Mouse (Mus musculus) CH12.LX (cell line): ENCODE measurements around the gene Edil3.

Experiments used
- CHD2 ChIP-seq: IDR thresholded peaks from 2 replicates; pipeline ENCODE4 v1.6.1; 2011; ENCODE audit warnings: low read length, improper control_type of control experiment
- CTCF ChIP-seq, 2 experiments: IDR thresholded peaks in 1 of 2; conservative IDR thresholded peaks in 1 of 2; 2 replicates each; pipeline ENCODE4 v1.5.1; 2011 to 2012; ENCODE audit warnings: low read depth in 2 of 2, low read length in 2 of 2, improper control_type of control experiment in 1 of 2, inconsistent platforms in 1 of 2, mild to moderate bottlenecking in 1 of 2, moderate library complexity in 1 of 2
- EP300 ChIP-seq: IDR thresholded peaks from 2 replicates; pipeline ENCODE4 v1.6.1; 2011; ENCODE audit warnings: low read length, improper control_type of control experiment
- JUND ChIP-seq: conservative IDR thresholded peaks from 2 replicates; pipeline ENCODE4 v1.6.1; 2011; ENCODE audit warnings: low read depth, low read length, improper control_type of control experiment
- MAFK ChIP-seq: IDR thresholded peaks from 2 replicates; pipeline ENCODE4 v1.6.1; 2011; ENCODE audit warnings: low read length, improper control_type of control experiment; ENCODE audit not compliant: insufficient replicate concordance
- MAX ChIP-seq: IDR thresholded peaks from 2 replicates; pipeline ENCODE4 v1.6.1; 2011; ENCODE audit warnings: low read length, improper control_type of control experiment
- PAX5 ChIP-seq: IDR thresholded peaks from 2 replicates; pipeline ENCODE4 v1.6.1; 2012; ENCODE audit warnings: low read length, inconsistent platforms, mixed read lengths
- POLR2A ChIP-seq: IDR thresholded peaks from 2 replicates; pipeline ENCODE4 v1.6.1; 2011; ENCODE audit warnings: low read depth, mild to moderate bottlenecking, improper control_type of control experiment, low read length
- RAD21 ChIP-seq: IDR thresholded peaks from 2 replicates; pipeline ENCODE4 v1.6.1; 2011; ENCODE audit warnings: low read depth, mild to moderate bottlenecking, low read length, improper control_type of control experiment, moderate library complexity
- SIN3A ChIP-seq: IDR thresholded peaks from 2 replicates; pipeline ENCODE4 v1.6.1; 2012; ENCODE audit warnings: low read length, improper control_type of control experiment, inconsistent platforms
- TCF12 ChIP-seq: IDR thresholded peaks from 2 replicates; pipeline ENCODE4 v1.6.1; 2014; ENCODE audit warnings: low read depth, mild to moderate bottlenecking, inconsistent platforms, low read length, improper control_type of control experiment
- USF2 ChIP-seq: conservative IDR thresholded peaks from 2 replicates; pipeline ENCODE4 v1.6.1; 2011; ENCODE audit warnings: low read depth, low read length, improper control_type of control experiment
- ZC3H11A ChIP-seq: IDR thresholded peaks from 2 replicates; pipeline ENCODE4 v1.6.1; 2012; ENCODE audit warnings: low read depth, mild to moderate bottlenecking, inconsistent platforms, low read length, improper control_type of control experiment

DNA sequence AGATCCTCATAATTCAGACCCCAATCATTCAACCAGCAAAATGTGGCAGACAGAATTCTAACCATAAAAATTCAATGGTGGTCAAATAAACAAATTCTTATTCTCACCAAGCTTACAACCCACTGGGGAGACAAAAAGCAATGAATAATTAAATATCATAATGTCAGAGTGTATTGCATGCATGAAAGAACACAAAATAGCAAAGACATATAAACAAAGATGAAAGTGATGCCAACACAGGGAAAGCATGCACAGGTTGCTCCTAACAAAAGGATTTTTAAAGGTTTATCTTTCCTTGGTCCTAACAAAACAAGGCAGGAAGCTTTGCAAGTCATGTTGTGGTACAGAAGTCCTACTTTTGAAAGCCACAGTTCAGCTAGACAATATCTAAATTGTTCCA is 550.0 kb downstream of the Edil3 start:
- no peak for TF ChIP-seq MAFK
- TF ChIP-seq TCF12, result no peak
- no peak for TF ChIP-seq SIN3A
- TF ChIP-seq CTCF (conservative IDR thresholded peaks at IDR 0.05 in 1 of 2, IDR thresholded peaks at IDR 0.05 in 1 of 2; ENCODE audit: low read depth in 2 of 2, low read length in 2 of 2), result no peak
- no peak for TF ChIP-seq USF2
- TF ChIP-seq POLR2A, result no peak
- no peak for TF ChIP-seq PAX5
- no peak for TF ChIP-seq RAD21
- no peak for TF ChIP-seq MAX
- TF ChIP-seq EP300, result no peak
- no peak for TF ChIP-seq JUND
- TF ChIP-seq CHD2, result no peak
- TF ChIP-seq ZC3H11A, result no peak
